Mouse (Mus musculus) cerebellum, postnatal 10 days (tissue): ENCODE measurements around the gene Gnas.
"Not testable (repeated sequence)": the region's sequence is repeated elsewhere in the genome, so short reads cannot be mapped to it uniquely, and the experiment has no call there.

Experiments
- DNase-seq, 2 experiments: peaks; one replicate each; pipeline ENCODE4 v3.0.0; 2021; ENCODE audit warnings: mixed read lengths in 2 of 2

Gene Gnas

DNA sequence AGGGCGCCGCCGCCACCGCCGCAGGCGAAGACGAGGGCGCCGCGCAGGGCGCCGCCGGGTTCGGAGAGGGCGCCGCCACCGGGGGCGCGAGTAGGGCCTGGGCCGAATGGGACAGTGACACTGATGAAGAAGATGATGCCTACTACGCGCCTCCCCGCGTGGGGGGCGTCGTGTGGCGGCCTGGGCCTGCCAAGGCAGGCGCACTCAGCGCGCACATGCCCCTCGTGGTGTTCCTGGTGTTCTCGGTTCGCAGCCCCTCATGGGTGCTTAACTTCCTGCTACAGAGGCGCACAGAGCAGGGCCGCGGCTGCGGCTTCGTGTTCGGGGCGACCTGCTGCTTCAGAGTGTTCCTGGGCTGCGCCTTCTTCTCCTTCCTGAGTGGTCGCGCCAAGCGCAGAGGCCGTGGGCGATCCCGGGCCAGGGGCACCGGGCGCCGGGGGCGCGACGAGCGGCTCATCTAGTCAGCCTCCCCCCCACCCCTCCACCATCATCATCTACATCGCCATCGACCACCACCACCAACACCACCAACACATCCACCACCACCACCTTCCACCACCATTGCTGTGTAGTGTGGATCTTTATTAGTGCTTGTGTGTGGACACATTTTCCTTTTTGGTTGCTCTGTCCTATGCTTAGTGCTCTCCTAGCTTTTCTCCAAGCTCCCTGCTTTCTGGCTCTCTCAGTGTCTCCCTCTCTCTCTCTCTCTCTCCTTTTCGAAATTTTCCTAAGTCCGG is 45.0 kb downstream of the Gnas start:
- peak; percentile 48 to 55 for DNase-seq

- DNase-seq, result peak; percentile 90 to 95
These were observed 45.8 kb downstream of the Gnas start for GRCm38 (mm10) chr2:174329663-174330615.

GRCm38 (mm10) chr2:174330616-174331191 is 46.6 kb downstream of the Gnas start:
- DNase-seq, result peak; percentile 91

- DNase-seq, result peak; percentile 56 to 64
These were observed 47.3 kb downstream of the Gnas start for GRCm38 (mm10) chr2:174331282-174332030.

DNA sequence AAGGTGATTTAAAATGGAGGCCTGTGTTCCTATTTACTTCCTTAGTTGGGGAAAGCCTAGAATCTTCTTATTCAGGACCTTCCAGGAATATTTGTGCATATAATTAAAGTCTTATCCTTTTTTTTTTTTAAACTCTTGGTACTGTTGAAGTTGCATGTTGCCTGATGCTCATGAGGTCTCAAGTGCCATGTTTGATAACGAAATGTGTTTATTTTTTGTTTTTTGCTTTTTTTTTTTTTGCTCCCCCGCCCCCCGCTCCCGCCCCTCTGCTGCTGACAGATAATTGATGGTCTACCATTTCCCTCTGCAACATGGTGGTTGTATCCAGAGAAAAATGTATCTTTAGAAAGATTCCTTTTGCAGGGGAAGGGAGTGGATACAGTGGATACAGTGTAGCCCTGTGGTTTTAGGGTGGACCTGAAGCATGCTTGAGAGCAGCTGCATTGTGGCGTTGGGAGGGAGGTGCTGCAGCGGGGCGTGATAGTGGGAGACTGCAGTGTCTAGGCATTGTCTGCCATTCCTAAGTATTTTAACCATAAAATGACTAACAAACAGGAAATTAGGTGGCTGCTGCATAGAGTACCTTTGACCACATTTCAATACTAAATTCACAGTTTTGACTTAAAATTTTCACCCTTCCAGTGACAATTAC is 49.2 kb downstream of the Gnas start:
- no peak for DNase-seq

- peak; percentile 62 to 69 for DNase-seq
These were observed 50.3 kb downstream of the Gnas start for GRCm38 (mm10) chr2:174334415-174334814.

DNA sequence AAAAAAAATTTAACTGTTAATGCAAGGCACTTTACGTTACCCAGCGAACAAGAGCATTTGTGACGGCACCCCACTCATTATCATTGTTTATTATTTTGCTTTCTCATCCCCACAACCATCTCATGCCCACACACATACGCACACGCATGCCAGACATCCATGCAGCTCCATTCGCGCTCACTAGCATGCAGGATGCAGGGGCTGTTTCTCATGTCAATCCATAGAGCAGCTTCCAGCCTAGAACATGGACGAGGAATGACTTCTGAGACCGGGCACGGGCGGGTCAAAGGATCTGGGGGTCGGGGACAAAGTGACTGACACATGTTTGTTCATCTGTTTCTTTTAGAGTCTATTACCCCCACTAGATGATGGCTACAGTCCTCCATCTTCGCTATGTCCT is 53.2 kb downstream of the Gnas start:
- no peak for DNase-seq

DNA sequence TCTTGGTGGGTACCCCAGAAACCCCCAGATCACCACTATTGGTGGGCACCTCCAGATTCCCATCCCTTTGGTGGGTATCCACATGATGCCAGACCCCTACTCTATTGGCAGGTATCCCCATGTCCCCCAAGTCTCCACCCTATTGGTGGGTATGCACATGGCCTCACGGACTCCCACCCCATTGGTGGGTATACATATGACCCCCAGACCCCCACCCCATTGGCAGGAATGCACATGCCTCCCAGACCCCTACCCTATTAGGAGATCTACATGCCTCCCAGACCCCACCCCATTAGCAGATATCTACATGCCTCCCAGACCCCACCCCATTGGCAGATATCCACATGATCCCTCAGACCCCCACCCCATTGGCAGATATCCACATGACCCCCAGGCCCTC is 55.6 kb downstream of the Gnas start:
- peak in 1 of 2 experiments; percentile 30 for DNase-seq

GRCm38 (mm10) chr2:174340229-174340892 is 56.2 kb downstream of the Gnas start:
- DNase-seq, result no peak

DNA sequence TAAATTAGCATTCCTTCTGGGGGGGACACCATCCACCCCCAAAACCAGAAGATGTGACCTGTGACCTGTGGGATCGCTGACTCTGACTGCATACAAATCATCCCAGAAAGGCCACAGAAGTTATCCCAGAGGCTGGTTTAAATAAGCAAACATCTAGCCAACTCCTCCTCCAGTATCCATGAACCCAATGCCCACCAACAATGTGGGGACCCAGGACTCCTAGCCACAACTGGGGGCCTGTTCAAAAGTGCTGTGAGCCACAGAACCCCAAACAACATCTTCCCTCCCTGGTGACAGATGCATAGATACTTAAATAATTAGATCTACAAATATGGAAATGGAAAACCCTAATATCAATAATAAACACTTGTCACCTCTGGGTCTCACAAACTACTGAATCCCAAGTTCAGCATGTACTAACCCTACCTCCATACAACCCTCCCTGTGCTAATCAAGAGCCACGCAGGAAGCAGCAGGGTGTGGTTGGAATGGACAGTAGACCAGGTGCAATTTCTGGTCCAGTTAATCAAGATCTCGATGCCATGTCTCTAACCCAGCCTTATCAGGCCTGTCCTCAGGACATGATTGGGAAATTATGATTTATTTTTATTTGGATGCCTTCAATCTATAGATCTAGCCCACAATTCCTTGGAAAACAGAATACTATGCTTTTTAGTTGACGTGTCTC is 56.9 kb downstream of the Gnas start:
- DNase-seq, result no peak

DNA sequence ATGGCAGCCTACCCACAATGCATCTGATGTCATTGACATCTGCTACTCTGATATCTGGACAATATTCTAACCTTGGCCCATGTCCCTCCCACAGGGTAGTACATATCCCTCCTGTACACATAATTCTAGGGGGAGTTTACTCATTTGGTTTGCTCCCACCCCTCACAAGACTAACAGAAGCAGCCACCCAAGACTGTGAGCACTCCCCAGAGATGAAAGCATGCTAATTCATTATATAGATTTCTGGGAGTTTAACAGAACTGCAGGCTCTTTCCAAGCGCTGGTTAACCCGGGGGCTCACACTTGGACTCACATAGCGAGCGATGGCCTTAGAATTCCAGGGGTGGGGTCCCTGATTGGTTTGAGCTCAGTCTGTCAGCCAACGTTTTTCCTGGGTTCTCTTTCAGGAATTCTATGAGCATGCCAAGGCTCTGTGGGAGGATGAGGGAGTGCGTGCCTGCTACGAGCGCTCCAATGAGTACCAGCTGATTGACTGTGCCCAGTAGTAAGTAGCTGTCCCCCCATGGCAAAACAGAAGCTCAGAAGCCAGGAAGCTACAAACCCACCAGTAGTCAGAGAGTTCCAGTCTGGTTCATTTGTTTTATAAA is 58.8 kb downstream of the Gnas start:
- peak in 1 of 2 experiments; percentile 16 for DNase-seq

- no peak for DNase-seq
These were observed 59.4 kb downstream of the Gnas start for GRCm38 (mm10) chr2:174343566-174343965.

DNA sequence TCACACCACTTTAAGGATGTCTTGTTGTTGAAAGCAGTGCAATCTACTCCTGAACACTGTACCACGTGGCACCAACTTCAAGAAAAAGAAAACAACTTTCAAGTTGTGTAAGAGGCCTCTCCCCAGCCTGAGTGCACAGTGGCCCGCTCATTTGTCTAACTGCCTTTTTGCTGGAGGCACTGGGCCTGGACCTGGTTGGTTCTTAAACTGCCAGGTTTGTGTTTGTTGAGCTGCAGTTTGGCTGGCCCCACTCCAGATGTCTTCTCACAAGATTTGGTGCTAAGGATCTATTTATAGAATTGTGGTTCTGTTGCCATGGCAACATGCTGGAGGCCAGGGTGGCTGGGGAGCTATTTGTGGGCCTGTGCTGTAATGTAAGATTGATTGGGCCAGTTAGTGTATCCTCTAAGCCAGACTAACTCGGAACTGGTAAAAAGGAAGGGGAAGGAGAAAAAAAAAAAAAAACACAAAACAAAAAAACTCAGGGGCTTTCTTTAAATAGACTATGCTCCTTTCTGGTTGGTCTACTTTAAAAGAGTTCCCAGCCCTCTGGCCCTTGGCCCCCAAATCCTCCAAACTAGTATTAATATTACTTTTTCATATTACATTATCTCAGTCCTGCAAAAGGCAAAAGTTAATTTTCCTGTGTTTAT is 60.0 kb downstream of the Gnas start:
- DNase-seq, result peak; percentile 79 to 81

DNA sequence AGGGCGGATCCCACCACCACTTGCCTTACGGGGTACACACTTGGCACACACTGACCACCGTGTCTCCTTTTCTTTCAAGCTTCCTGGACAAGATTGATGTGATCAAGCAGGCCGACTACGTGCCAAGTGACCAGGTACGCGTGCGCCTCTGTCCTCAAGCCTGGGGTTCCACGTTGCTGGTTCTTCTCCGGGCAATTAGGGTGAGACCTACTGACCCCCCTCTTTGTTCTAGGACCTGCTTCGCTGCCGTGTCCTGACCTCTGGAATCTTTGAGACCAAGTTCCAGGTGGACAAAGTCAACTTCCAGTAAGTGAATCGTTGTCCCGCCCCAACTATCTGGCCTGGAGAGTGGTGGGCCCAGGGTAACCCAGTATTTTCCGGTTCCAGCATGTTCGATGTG is 60.9 kb downstream of the Gnas start:
- DNase-seq, result no peak

- no peak for DNase-seq
These were observed 62.5 kb downstream of the Gnas start, which contains the start of gene Gm20721 for GRCm38 (mm10) chr2:174346612-174346998. TSS of gene Gm20721 (minus strand) at chr2:174346712.

DNA sequence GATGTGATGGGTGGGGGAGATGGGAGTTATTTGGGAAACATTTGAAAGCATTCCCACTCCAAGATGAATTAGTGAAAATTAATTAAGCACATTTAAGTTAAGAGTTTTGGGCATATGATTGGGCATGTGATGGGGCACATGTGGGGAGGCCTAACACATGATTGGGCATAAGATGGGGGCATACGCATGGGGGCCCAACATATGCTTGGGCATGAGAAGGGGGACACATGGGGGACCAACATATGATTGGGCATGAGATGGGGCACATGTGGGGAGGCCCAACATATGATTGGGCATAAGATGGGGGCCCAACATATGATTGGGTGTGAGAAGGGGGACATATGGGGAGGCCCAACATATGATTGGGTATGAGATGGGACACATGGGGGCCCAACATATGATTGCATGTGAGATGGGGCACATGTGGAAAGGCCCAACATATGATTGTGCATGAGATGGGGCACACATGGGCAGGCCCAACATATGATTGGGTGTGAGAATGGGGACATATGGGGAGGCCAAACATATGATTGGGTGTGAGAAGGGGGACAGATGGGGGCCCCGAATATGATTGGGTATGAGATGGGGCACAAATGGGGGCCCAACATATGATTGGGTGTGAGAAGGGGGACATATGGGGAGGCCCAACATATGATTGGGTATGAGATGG is 63.0 kb downstream of the Gnas start:
- not testable (repeated sequence) for DNase-seq

- no peak for DNase-seq
These were observed 74.4 kb downstream of the Gnas start for GRCm38 (mm10) chr2:174358516-174358915.

- DNase-seq, result no peak
These were observed 75.5 kb downstream of the Gnas start for GRCm38 (mm10) chr2:174359656-174360055.

DNA sequence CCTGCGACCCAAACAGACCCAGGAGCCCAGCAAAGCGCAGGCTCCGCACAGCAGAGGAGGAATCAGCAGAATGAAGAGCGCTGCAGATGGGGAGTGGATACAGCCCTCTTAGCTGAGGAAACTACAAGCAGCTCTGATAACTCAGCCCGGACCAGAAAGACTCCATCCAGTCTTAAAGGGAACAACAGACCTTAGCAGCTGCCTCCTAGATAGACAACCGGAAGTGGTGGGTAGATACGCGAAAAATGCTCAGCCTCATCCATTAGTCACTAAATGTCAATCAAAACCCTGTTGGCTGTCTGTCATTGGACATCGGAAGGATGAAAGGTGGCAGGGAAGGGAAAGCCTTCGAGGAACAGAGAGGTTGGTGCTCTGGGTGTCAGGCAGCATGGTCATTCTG is 82.5 kb downstream of the Gnas start:
- no peak for DNase-seq
